Mouse (Mus musculus): ENCODE measurements around the gene Tmem170. TPM values are rescaled to one million over a fixed set of nuclear protein-coding genes. Genes with fewer than 3 reads are reported as not detected.

Gene Tmem170
- total RNA-seq (2021), result 1 to 10 TPM; 2.6 to 2.9 TPM

- intact Hi-C loops (cut with DNase I), result no loop called here
- peak; percentile 99 for DNase-seq
These were observed at the start of gene Tmem170 for GRCm38 (mm10) chr8:111876355-111876948. Gene Tmem170, minus strand, starts transcription at chr8:111876750.

GRCm38 (mm10) chr8:111924976-111925375, 48.4 kb upstream of the Tmem170 start:
- intact Hi-C loops (cut with DNase I), result no loop called here

GRCm38 (mm10) chr8:111923383-111923804, 46.8 kb upstream of the Tmem170 start:
- DNase-seq, result peak; percentile 57
- intact Hi-C loops (cut with DNase I), result no loop called here

More at GRCm38 (mm10) chr8:111924976-111925375, 48.4 kb upstream of the Tmem170 start:
- no peak for DNase-seq

- intact Hi-C loops (cut with DNase I), result no loop called here
- DNase-seq, result no peak
These were observed 44.4 kb upstream of the Tmem170 start for GRCm38 (mm10) chr8:111920971-111921370.

- DNase-seq, result no peak
- intact Hi-C loops (cut with DNase I), result no loop called here
These were observed 43.1 kb upstream of the Tmem170 start for GRCm38 (mm10) chr8:111919663-111920062.

- intact Hi-C loops (cut with DNase I), result no loop called here
- DNase-seq, result peak; percentile 81
These were observed 36.4 kb upstream of the Tmem170 start for GRCm38 (mm10) chr8:111912860-111913432.

GRCm38 (mm10) chr8:111911572-111911971, 35.0 kb upstream of the Tmem170 start:
- intact Hi-C loops (cut with DNase I), result no loop called here
- peak; percentile 16 for DNase-seq

- intact Hi-C loops (cut with DNase I), result no loop called here
- peak; percentile 46 for DNase-seq
These were observed 33.3 kb upstream of the Tmem170 start, which contains the start of gene Chst5 for GRCm38 (mm10) chr8:111909621-111910450. Gene Chst5, minus strand, starts transcription at chr8:111910447.

- intact Hi-C loops (cut with DNase I), result no loop called here
- no peak for DNase-seq
These were observed 29.1 kb upstream of the Tmem170 start for GRCm38 (mm10) chr8:111905500-111906121.

GRCm38 (mm10) chr8:111902080-111902479, 25.5 kb upstream of the Tmem170 start:
- intact Hi-C loops (cut with DNase I), result no loop called here
- DNase-seq, result no peak

- no peak for DNase-seq
- intact Hi-C loops (cut with DNase I), result no loop called here
These were observed 22.0 kb upstream of the Tmem170 start for GRCm38 (mm10) chr8:111898586-111898985.

- no peak for DNase-seq
- intact Hi-C loops (cut with DNase I), result no loop called here
These were observed 18.4 kb upstream of the Tmem170 start for GRCm38 (mm10) chr8:111894955-111895354.

GRCm38 (mm10) chr8:111892615-111893014, 16.1 kb upstream of the Tmem170 start:
- DNase-seq, result no peak
- intact Hi-C loops (cut with DNase I), result no loop called here

- intact Hi-C loops (cut with DNase I), result no loop called here
- no peak for DNase-seq
These were observed 15.4 kb upstream of the Tmem170 start for GRCm38 (mm10) chr8:111891983-111892382.

GRCm38 (mm10) chr8:111890911-111891303, 14.4 kb upstream of the Tmem170 start:
- intact Hi-C loops (cut with DNase I), result no loop called here
- no peak for DNase-seq

GRCm38 (mm10) chr8:111889931-111890910, 13.7 kb upstream of the Tmem170 start:
- peak; percentile 32 for DNase-seq

GRCm38 (mm10) chr8:111888091-111888650, 11.6 kb upstream of the Tmem170 start:
- intact Hi-C loops (cut with DNase I), result no loop called here
- DNase-seq, result peak; percentile 24

More at GRCm38 (mm10) chr8:111889931-111890910, 13.7 kb upstream of the Tmem170 start:
- intact Hi-C loops (cut with DNase I), result no loop called here

GRCm38 (mm10) chr8:111887479-111887878, 10.9 kb upstream of the Tmem170 start:
- intact Hi-C loops (cut with DNase I), result no loop called here
- DNase-seq, result no peak

GRCm38 (mm10) chr8:111883615-111884014, 7.1 kb upstream of the Tmem170 start:
- intact Hi-C loops (cut with DNase I), result no loop called here
- no peak for DNase-seq

- peak; percentile 47 for DNase-seq
- intact Hi-C loops (cut with DNase I), result no loop called here
These were observed 5.0 kb upstream of the Tmem170 start for GRCm38 (mm10) chr8:111881591-111881990.

Measured in left cerebral cortex, postnatal 4 days (tissue).